Mouse (Mus musculus) gastrocnemius, postnatal 4 days (tissue): ENCODE measurements around the gene Dus1l. TPM values are rescaled to one million over a fixed set of nuclear protein-coding genes. Genes with fewer than 3 reads are reported as not detected.

Experiments used
- total RNA-seq, 2 experiments: library from RNA; stranded (reverse); gene quantifications; 2 replicates each; pipeline ENCODE4 v1.2.3; 2021

Dus1l gene
- total RNA-seq, 2 experiments from 2014 or later, result 37.8 TPM

Other genes starting within 250 kb of the Dus1l start
- 10 to 100 TPM; 74.0 to 81.3 TPM for gene Mcrip1, start 246.7 kb downstream of the Dus1l start, total RNA-seq
- gene Ppp1r27, start 245.3 kb downstream of the Dus1l start, total RNA-seq, result 10 to 100 TPM; 80.7 to 99.3 TPM
- gene P4hb, start 223.2 kb downstream of the Dus1l start, total RNA-seq, result 100 to 1,000 TPM; 527 to 538 TPM
- gene Arhgdia, start 214.8 kb downstream of the Dus1l start, total RNA-seq, result 100 to 1,000 TPM; 278 to 300 TPM
- gene Alyref, start 198.0 kb downstream of the Dus1l start, total RNA-seq, result 100 to 1,000 TPM; 112 to 113 TPM
- gene Anapc11, start 198.0 kb downstream of the Dus1l start, total RNA-seq, result 10 to 100 TPM; 72.5 to 86.2 TPM
- 1 to 10 TPM in 1 of 2 experiments, not detected in 1; 1.3 TPM for gene Npb, start 187.9 kb downstream of the Dus1l start, total RNA-seq
- gene Pcyt2, start 178.5 kb downstream of the Dus1l start, total RNA-seq, result 10 to 100 TPM; 36.6 to 41.4 TPM
- 10 to 100 TPM; 12.2 to 12.6 TPM for gene Sirt7, start 171.2 kb downstream of the Dus1l start, total RNA-seq
- 10 to 100 TPM; 36.7 to 42.6 TPM for gene Mafg, start 162.8 kb downstream of the Dus1l start, total RNA-seq
- gene Pycr1, start 152.6 kb downstream of the Dus1l start, total RNA-seq, result 10 to 100 TPM; 27.6 to 29.0 TPM
- 10 to 100 TPM; 81.2 to 83.4 TPM for gene Myadml2, start 148.2 kb downstream of the Dus1l start, total RNA-seq
- 1 to 10 TPM; 1.2 to 1.7 TPM for gene Notum, start 135.2 kb downstream of the Dus1l start, total RNA-seq
- gene Aspscr1, start 123.4 kb downstream of the Dus1l start, total RNA-seq, result 10 to 100 TPM; 48.6 to 55.3 TPM
- gene Cenpx, start 82.7 kb downstream of the Dus1l start, total RNA-seq, result 10 to 100 TPM; 33.7 to 48.7 TPM
- 10 to 100 TPM; 16.0 to 21.0 TPM for gene Lrrc45, start 82.5 kb downstream of the Dus1l start, total RNA-seq
- gene Rac3, start 74.9 kb downstream of the Dus1l start, total RNA-seq, result 1 to 10 TPM; 2.5 to 4.8 TPM
- gene Dcxr, start 69.1 kb downstream of the Dus1l start, total RNA-seq, result 1 to 10 TPM; 4.8 to 5.3 TPM
- gene Cbr2, start 64.3 kb downstream of the Dus1l start, total RNA-seq, result 10 to 100 TPM in 1 of 2 experiments, 1 to 10 TPM in 1; 9.5 to 10.4 TPM
- gene Hmga1b, start 33.6 kb downstream of the Dus1l start, total RNA-seq, result 10 to 100 TPM; 26.7 to 27.1 TPM
- gene Rfng, start 12.2 kb downstream of the Dus1l start, total RNA-seq, result 10 to 100 TPM in 1 of 2 experiments, 1 to 10 TPM in 1; 8.3 to 10.9 TPM
- gene Gps1, start 12.1 kb downstream of the Dus1l start, total RNA-seq, result 10 to 100 TPM; 67.1 to 70.9 TPM
- 10 to 100 TPM; 48.6 to 49.9 TPM for gene Fasn, start 28.1 kb upstream of the Dus1l start, total RNA-seq
- 1 to 10 TPM; 6.2 TPM for gene Ccdc57, start 136.5 kb upstream of the Dus1l start, total RNA-seq
- 100 to 1,000 TPM; 151 to 160 TPM for gene Slc16a3, start 152.1 kb upstream of the Dus1l start, total RNA-seq
- 100 to 1,000 TPM in 1 of 2 experiments, 10 to 100 TPM in 1; 85.4 to 111 TPM for gene Csnk1d, start 194.9 kb upstream of the Dus1l start, total RNA-seq
- not detected for gene Cd7, start 243.0 kb upstream of the Dus1l start, total RNA-seq